Mouse (Mus musculus) liver, embryonic 14.5 days (tissue): ENCODE measurements around the gene Sytl1.

ENCODE experiments used
- CTCF ChIP-seq: IDR thresholded peaks from 2 replicates; pipeline ENCODE4 v1.5.1; 2016; ENCODE audit warnings: antibody characterized with exemption, low read depth, control low read depth
- EP300 ChIP-seq: IDR thresholded peaks from 2 replicates; pipeline ENCODE4 v1.6.1; 2016; ENCODE audit warnings: antibody characterized with exemption, low read depth

DNA sequence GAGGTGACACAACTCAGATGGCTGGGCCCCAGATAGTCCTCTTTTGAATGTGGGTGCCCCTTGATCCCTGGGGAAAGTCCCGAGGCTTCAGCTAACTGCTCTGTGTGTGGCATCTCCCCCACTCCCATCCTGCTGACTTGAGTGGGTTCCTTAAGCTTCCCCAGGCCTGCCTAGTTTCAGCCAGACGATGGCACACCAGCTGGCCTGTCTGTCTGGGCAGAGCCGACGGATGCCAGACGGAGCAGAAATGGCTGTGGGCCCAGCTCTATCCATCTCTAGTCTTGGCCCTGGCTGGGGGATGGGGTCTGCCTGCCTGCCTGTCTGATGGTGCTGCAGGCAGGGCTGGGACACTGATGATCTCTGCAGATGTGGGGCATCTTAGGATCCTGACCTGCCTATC is 36.8 kb upstream of the Sytl1 start:
- TF ChIP-seq CTCF (no peak), EP300 (no peak)
